Mouse (Mus musculus) T-helper 2 cell (primary cell): ENCODE data around the gene 2410004B18Rik.
"Not testable (repeated sequence)": the region's sequence is repeated elsewhere in the genome, so short reads cannot be mapped to it uniquely, and the experiment has no call there.

Experiments
- in situ Hi-C: fragments of 300-600 bp; cut with MboI, MseI; formaldehyde crosslinking; loops from one replicate; pipeline ENCODE4 v1.15.1; 2025; ENCODE audit warnings: high pct_unique_total_duplicates

2410004B18Rik gene

GRCm38 (mm10) chr3:145963101-145964017 lies 25.5 kb downstream of the 2410004B18Rik start:
- in situ Hi-C loops: no loop called here

GRCm38 (mm10) chr3:145964018-145964387 lies 26.2 kb downstream of the 2410004B18Rik start:
- in situ Hi-C loops: no loop called here

DNA sequence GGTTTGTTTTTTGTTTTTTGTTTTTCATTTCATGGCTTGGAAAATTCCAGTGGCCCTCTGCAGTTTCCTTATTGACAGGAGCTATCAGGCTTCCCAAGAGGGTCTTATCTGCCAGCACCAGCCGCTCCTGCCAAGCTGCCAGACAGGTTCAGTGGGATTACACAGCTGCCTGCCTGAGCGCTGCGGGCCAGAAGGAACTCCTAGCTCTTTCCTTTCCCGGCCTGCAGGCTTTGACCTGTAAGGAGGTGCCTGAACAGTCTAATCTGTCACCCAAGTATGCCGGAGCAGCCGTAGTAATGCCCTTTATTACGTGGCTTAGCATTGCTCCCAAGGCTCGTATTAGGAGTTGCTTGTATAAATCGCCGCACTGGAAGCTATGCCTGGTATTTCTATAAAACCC lies 26.7 kb downstream of the 2410004B18Rik start:
- in situ Hi-C loops: no loop called here

- in situ Hi-C loops: not testable (repeated sequence)
Measured at GRCm38 (mm10) chr3:145965583-145965982, 27.8 kb downstream of the 2410004B18Rik start.

DNA sequence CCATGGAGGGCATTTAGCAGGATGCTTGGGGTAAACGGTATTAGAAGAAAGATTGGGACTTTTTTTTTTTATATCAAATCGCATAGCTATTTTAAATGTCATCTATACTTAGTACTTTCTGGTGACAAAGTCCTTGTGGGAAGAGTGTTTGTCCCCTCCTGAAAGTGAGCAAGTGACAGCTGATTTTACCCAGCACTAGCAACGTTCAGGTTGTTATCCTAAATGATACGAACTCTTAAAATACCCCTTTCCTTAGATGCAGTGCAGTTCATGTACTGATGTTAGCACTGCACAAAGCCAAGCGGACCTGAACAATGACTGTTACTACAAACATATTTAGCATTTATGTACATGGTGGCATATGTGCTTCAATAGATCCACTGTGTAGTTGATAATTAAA lies 29.0 kb downstream of the 2410004B18Rik start:
- in situ Hi-C loops: no loop called here

- in situ Hi-C loops: no loop called here
Measured at GRCm38 (mm10) chr3:145969031-145969501, 31.3 kb downstream of the 2410004B18Rik start.

DNA sequence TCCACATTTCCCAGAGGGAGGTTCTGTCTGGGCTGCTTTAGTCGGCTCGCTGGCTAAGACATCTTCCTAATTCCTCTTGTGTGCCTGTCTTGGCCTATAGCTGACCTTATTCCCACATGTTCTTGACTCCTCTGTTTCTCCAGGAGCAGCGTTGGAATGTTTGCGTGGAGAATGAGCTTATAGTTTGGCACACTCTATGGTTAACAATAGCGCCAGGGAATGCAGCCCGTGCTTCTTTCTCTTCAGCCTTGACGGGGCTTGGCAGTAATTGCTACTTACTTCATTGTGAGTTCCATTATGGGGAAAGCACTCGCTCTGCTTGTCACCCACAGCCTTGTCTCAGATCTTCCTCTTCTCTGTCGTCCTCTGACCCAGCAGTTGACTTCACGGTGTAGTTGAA lies 33.7 kb downstream of the 2410004B18Rik start:
- in situ Hi-C loops: no loop called here

DNA sequence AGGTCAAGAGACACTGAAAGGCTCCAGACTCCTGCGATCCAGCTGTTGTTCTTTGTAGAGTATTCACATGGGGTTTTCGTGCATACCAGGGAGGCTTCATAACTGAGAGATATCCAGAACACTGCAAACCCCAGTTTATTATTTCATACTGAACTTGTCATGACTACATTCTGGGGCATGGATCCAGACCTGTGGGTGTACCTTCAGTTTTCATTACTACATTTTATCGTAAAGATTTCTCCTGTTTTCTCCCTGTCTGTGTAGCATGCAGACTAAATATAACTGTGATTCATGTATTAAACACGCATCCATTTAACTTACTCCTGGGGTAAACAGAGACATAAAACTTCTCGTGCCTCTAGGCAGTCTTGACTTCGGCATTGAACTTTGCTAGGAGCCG lies 37.2 kb downstream of the 2410004B18Rik start:
- in situ Hi-C loops: loop anchor here (5.0 kb wide), 1 partner anchor 97 kb away; no protein-coding TSS in a partner anchor

- in situ Hi-C loops: loop anchor here (5.0 kb wide), 1 partner anchor 33 kb away; no protein-coding TSS in a partner anchor
Measured at GRCm38 (mm10) chr3:145985333-145985925, 47.6 kb downstream of the 2410004B18Rik start.

DNA sequence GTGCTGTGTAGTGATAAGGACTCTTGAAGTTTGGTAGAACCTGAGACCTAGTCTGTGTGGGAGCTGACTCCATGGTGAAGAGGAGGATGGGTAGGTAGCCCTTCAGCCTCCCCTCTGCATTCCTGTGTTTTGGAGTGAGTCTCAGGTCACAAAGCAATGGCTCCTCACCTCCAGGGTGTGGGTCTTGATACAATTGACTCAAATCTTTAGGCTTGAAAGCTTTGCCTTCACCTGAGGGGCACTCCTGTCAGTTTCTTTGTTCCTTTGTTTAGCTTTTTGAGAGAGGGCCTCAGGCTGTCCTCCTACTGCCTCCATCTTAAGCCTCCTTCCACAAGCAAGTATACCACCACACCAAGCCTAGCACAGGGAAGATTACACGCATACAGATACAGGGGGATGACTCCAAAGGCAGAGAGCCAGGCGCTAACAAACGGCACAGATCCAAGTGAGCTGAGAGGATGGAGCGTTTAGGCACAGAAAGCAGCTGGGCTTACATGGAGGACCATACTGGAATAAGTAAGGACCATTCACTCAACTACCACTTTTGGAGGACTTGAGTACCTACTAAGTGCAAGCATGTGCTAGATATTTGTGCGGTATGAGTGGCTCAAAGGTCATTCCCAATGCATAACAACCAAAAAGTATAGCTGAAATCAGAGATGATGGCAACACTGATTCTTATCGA lies 48.6 kb downstream of the 2410004B18Rik start:
- in situ Hi-C loops: loop anchor here (5.0 kb wide), 1 partner anchor 34 kb away; no protein-coding TSS in a partner anchor

DNA sequence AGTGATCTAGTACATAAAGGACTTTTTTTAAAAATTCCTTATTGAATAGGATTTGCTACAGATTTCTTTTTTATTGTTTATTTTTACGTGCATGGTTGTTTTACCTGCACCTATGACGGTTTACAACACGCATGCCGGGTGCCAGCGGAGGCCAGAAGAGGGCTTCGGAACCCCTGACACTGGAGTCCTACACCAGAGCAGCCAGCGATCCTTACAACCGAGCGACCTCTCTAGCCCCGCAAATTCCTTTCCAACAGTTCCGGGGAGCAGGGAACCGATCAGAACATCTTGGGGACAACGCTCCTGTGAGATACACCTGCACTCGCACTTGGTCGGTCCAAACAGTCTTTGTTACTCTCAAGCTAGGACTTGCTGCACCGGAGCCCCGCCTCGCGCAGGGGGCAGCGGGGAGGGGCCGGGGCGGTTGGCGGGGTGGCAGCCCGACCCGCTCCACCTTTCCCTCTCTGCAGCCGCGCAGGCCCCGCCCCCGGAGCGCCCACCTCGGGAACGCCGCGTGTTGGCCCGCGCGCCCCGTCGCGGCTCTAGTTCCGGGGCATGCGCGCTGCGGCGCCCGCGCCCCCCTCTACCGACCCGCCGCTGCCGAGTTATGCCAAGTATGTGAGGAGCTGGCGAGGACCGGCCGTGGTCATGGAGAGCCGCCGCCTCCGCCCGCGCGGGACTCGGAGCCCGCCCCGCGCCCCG lies 49.6 kb downstream of the 2410004B18Rik start, which contains the start of gene Syde2:
Syde2 (plus strand) TSS at position 603 of the 702 bp plus-strand sequence.
- in situ Hi-C loops: loop anchor here (5.0 kb wide), 1 partner anchor 35 kb away; no protein-coding TSS in a partner anchor

- in situ Hi-C loops: loop anchor here (5.0 kb wide), 1 partner anchor 36 kb away; no protein-coding TSS in a partner anchor
Measured at GRCm38 (mm10) chr3:145987970-145988683, 50.3 kb downstream of the 2410004B18Rik start.

DNA sequence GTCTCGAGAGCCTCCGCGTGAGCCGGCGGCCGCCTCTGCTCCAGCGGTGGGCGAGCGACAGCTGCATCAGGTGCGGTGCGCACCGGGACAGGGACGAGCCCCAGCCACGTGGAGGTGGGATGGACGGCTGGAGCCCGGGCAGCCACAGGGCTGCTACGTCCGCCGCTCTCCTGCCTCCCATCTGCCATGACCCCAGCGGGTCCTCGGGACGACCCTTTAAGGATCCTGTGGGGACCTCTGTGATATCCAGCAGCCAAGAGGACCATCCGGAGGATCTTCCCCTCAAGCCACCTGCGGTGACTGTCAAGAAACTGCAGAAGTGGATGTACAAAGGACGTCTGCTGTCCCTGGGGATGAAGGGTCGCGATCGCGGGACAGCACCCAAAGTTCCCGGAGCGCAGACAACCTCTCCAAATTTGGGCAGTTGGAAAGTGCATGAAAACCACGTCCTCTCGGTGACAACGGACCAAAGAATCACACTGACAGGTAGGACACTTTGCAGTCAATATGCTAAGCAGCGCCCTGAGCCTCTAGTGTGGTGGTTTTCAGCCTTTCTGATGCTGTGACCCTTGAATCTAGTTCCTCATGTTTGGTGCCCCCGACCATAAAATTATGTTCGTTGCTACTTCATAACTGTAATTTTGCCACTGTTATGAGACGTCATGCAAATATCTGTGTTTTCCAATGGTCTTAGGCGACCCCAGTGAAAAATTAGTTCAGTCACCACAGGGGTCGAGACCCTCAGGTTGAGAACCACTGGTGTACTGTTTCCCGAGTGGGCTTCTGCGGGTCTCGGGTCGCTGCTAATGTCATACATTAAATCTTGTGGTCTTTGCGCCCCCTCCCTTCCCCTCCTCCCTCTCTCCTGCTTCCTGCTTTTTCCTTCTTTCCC lies 51.1 kb downstream of the 2410004B18Rik start:
- in situ Hi-C loops: loop anchor here (5.0 kb wide), 1 partner anchor 37 kb away; no protein-coding TSS in a partner anchor

- in situ Hi-C loops: loop anchor here (5.0 kb wide), 1 partner anchor 37 kb away; no protein-coding TSS in a partner anchor
Measured at GRCm38 (mm10) chr3:145989576-145990081, 51.8 kb downstream of the 2410004B18Rik start.

DNA sequence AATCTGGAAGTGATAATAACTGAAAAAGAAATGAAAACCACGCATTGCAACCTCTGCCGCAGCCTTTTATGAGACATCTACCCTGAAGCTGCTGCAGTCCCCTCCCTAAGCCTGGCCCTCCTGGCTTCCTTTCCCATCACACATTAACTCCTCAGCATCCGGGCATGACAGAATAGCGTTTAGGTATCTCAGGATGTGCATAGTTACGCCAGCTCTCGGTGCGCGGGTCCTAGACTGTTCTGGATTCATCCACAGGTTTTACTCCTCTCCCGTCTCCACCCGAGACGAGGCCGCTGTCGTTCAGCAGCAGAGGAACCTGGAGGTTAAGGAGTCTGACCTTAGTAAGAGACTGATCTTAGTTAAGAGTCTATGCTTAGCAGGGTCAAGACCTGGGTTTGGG lies 53.3 kb downstream of the 2410004B18Rik start:
- in situ Hi-C loops: no loop called here

GRCm38 (mm10) chr3:145991976-145992730 lies 54.3 kb downstream of the 2410004B18Rik start:
- in situ Hi-C loops: no loop called here

GRCm38 (mm10) chr3:145992796-145993195 lies 55.0 kb downstream of the 2410004B18Rik start:
- in situ Hi-C loops: no loop called here

GRCm38 (mm10) chr3:145993481-145994201 lies 55.8 kb downstream of the 2410004B18Rik start:
- in situ Hi-C loops: no loop called here
